Comparison of ENCODE assay signal across 7 mouse cellular contexts in the genomic region with DNA sequence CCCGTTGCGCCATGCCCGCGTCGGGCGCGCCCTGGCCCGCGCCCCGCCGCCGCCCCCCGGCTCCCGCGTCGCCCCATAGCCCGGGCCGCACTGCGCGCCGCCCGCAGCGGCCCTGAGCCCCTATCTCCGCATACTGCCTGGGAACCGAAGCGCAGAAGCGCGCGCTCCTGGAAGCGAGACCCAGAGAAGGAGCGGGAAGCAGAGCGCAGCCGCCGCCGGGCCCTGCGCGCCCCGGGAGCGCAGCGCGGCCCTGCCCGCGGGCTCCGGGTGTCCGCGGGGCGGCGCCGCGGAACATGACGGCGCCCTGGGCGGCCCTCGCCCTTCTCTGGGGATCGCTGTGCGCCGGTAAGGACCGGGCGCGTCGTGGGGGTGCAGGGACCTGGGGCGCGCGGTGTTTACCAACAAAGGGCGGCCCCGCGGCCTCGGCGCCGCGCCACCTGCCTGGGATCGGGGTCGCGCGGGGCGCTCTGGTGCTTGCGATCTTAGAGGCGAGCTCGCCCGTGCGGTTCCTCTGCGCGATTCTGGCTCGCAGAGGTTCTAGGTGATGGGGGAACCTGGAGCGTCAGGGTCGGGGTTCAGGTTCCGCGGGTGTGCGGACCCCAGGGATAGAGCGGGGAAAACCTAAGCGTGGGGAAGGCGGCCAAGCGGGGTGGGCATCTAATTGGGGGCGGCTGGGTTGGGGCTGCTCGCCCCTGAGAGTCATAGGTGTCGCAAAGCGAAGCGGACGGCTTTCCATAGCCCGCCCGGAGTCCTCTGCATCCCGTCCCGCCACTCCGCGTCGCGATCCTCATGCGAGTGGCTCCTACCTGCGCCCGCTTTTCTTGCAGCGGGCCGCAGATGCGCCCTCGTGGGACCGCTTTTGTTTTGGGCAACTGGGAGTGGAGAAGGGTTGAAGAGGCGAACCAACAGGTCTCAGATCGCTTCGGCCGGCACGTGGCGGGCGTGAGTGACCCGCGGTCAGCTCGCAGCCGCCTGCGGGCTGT. TPM values are rescaled to one million over a fixed set of nuclear protein-coding genes. Genes with fewer than 3 reads are reported as not detected.
DNase-seq lines count a peak whose midpoint lies in the region; ATAC-seq lines count a peak whose summit lies in the region.

No protein-coding gene starts in this region.

- H3K4me3 ChIP-seq in intestine, embryonic 15.5 days (replicated peaks), result peak overlapping the region; percentile 89
- H3K4me3 ChIP-seq in limb, embryonic 12.5 days (replicated peaks), result peak overlapping the region; percentile 93
- peak overlapping the region; percentile 98 for H3K4me3 ChIP-seq in midbrain, embryonic 14.5 days (replicated peaks; ENCODE audit: low read depth, low read length)
- H3K4me3 ChIP-seq in stomach, embryonic 15.5 days (replicated peaks), result peak overlapping the region; percentile 87

- ATAC-seq in intestine, embryonic 15.5 days, result peak; percentile 60
- ATAC-seq in limb, embryonic 12.5 days (ENCODE audit: insufficient number of reproducible peaks, insufficient read depth, low FRiP score, low TSS enrichment, low read depth), result no peak; the same call in none of the 2 replicates
- ATAC-seq in midbrain, embryonic 14.5 days (ENCODE audit: low FRiP score, low TSS enrichment), result peak; percentile 66
- no peak; the same call in 1 of the 2 replicates for ATAC-seq in stomach, embryonic 15.5 days (ENCODE audit: insufficient read depth, low FRiP score, low read depth)

- no peaks in the 10 kb centered on the region for H3K9me3 ChIP-seq in intestine, embryonic 15.5 days
- no peaks in the 10 kb centered on the region for H3K9me3 ChIP-seq in limb, embryonic 12.5 days
- H3K9me3 ChIP-seq in midbrain, embryonic 14.5 days (ENCODE audit: control insufficient read depth, low read length), result no peaks in the 10 kb centered on the region
- H3K9me3 ChIP-seq in stomach, embryonic 15.5 days, result no peaks in the 10 kb centered on the region

- WGBS in intestine, embryonic 15.5 days, result under 1% methylated on average over 125 of the region's 127 CpGs
- under 1% methylated on average over 121 of the region's 127 CpGs for WGBS in limb, embryonic 12.5 days
- WGBS in midbrain, embryonic 14.5 days, result under 1% methylated on average over 124 of the region's 127 CpGs
- under 1% methylated on average over 126 of the region's 127 CpGs for WGBS in stomach, embryonic 15.5 days

- DNase-seq in adrenal gland, adult 2 months, result peak; percentile 69
- DNase-seq in cerebellum, postnatal 36 days, result peak; percentile 47 to 51
- DNase-seq in gastrocnemius, postnatal 10 days, result peak; percentile 57
- peak; percentile 77 for DNase-seq in midbrain, embryonic 14.5 days

- H3K4me1 ChIP-seq in intestine, embryonic 15.5 days (replicated peaks), result peaks cover 23% of the 10 kb centered on the region
- peaks cover 36% of the 10 kb centered on the region for H3K4me1 ChIP-seq in limb, embryonic 12.5 days (replicated peaks)
- peaks cover 35% of the 10 kb centered on the region for H3K4me1 ChIP-seq in midbrain, embryonic 14.5 days (ENCODE audit: control insufficient read depth, insufficient read depth, low read length)
- H3K4me1 ChIP-seq in stomach, embryonic 15.5 days, result peaks cover 15% of the 10 kb centered on the region

- peak overlapping the region; percentile 97 for H3K9ac ChIP-seq in intestine, embryonic 15.5 days
- peak overlapping the region; percentile 99 for H3K9ac ChIP-seq in limb, embryonic 12.5 days (replicated peaks)
- peak overlapping the region; percentile 100 for H3K9ac ChIP-seq in midbrain, embryonic 14.5 days (replicated peaks; ENCODE audit: low read length)
- peak overlapping the region; percentile 84 for H3K9ac ChIP-seq in stomach, embryonic 15.5 days

- H3K27ac ChIP-seq in intestine, embryonic 15.5 days, result peak overlapping the region; percentile 98
- H3K27ac ChIP-seq in limb, embryonic 12.5 days, result peak overlapping the region; percentile 98
- H3K27ac ChIP-seq in midbrain, embryonic 14.5 days (replicated peaks; ENCODE audit: low read depth, low read length), result peak overlapping the region; percentile 99
- H3K27ac ChIP-seq in stomach, embryonic 15.5 days, result peak overlapping the region; percentile 96

- H3K27me3 ChIP-seq in intestine, embryonic 15.5 days (replicated peaks), result no peaks in the 10 kb centered on the region
- H3K27me3 ChIP-seq in limb, embryonic 12.5 days, result no peaks in the 10 kb centered on the region
- no peaks in the 10 kb centered on the region for H3K27me3 ChIP-seq in midbrain, embryonic 14.5 days (ENCODE audit: control insufficient read depth, insufficient read depth, low read length)
- no peaks in the 10 kb centered on the region for H3K27me3 ChIP-seq in stomach, embryonic 15.5 days (replicated peaks)

- H3K4me2 ChIP-seq in intestine, embryonic 15.5 days (replicated peaks), result peak overlapping the region; percentile 98
- peak overlapping the region; percentile 83 for H3K4me2 ChIP-seq in limb, embryonic 12.5 days
- H3K4me2 ChIP-seq in midbrain, embryonic 14.5 days (ENCODE audit: low read length), result peak overlapping the region; percentile 87
- peak overlapping the region; percentile 98 for H3K4me2 ChIP-seq in stomach, embryonic 15.5 days

- no peaks in the 10 kb centered on the region for H3K36me3 ChIP-seq in intestine, embryonic 15.5 days
- H3K36me3 ChIP-seq in limb, embryonic 12.5 days, result peaks cover 12% of the 10 kb centered on the region
- 0 out of 2 replicates have a peak, but pooled peaks cover 3% of the 10 kb centered on the region for H3K36me3 ChIP-seq in midbrain, embryonic 14.5 days (ENCODE audit: control insufficient read depth, insufficient read depth, low read length)
- H3K36me3 ChIP-seq in stomach, embryonic 15.5 days, result no peaks in the 10 kb centered on the region

RNA-seq across cellular contexts. Expression of a gene that starts 0.6 kb away (rescaled TPM):
- total RNA-seq in adrenal gland, adult 2 months (2021), result 1 to 10 TPM; 4.4 to 7.9 TPM
- polyA plus RNA-seq in adrenal gland, adult 2 months (2012; rRNA removed), result 4.7 and 5.9 TPM in 2 replicates
- total RNA-seq in gastrocnemius, postnatal 10 days (2021), result 10 to 100 TPM in 1 of 2 experiments, 1 to 10 TPM in 1; 7.5 to 14.3 TPM
- 20.9 and 22.7 TPM in 2 replicates for polyA plus RNA-seq in intestine, embryonic 15.5 days (2015; fragmentation: Nextera tagmentation; extraction: Ambion mirVana)
- polyA plus RNA-seq in limb, embryonic 12.5 days (2016; fragmentation: Nextera tagmentation; extraction: Ambion mirVana), result 48.9 and 50.5 TPM in 2 replicates
- 69.3 and 69.9 TPM in 2 replicates for polyA plus RNA-seq in midbrain, embryonic 14.5 days (2014; fragmentation: Nextera tagmentation; extraction: Ambion mirVana)
- polyA plus RNA-seq in stomach, embryonic 15.5 days (2015; fragmentation: Nextera tagmentation; extraction: Ambion mirVana), result 19.3 and 20.3 TPM in 2 replicates

RNA-seq across cellular contexts. Expression of a gene that starts 37.2 kb away (rescaled TPM):
- under 1 TPM in 1 of 2 experiments, not detected in 1; 0.12 TPM for total RNA-seq in adrenal gland, adult 2 months (2021)
- not detected in 2 replicates for polyA plus RNA-seq in adrenal gland, adult 2 months (2012; rRNA removed)
- total RNA-seq in gastrocnemius, postnatal 10 days (2021), result not detected
- polyA plus RNA-seq in intestine, embryonic 15.5 days (2015; fragmentation: Nextera tagmentation; extraction: Ambion mirVana), result 0.06 TPM in 1 of 2 replicates, not detected in the other
- polyA plus RNA-seq in limb, embryonic 12.5 days (2016; fragmentation: Nextera tagmentation; extraction: Ambion mirVana), result not detected in 2 replicates
- polyA plus RNA-seq in midbrain, embryonic 14.5 days (2014; fragmentation: Nextera tagmentation; extraction: Ambion mirVana), result not detected in 2 replicates
- 0.08 TPM in 1 of 2 replicates, not detected in the other for polyA plus RNA-seq in stomach, embryonic 15.5 days (2015; fragmentation: Nextera tagmentation; extraction: Ambion mirVana)

RNA-seq across cellular contexts. Expression of a gene that starts 42.2 kb away (rescaled TPM):
- 1 to 10 TPM; 3.7 to 4.4 TPM for total RNA-seq in adrenal gland, adult 2 months (2021)
- polyA plus RNA-seq in adrenal gland, adult 2 months (2012; rRNA removed), result 1.5 and 1.6 TPM in 2 replicates
- total RNA-seq in gastrocnemius, postnatal 10 days (2021), result 1 to 10 TPM; 2.4 to 3.1 TPM
- 19.6 and 19.9 TPM in 2 replicates for polyA plus RNA-seq in intestine, embryonic 15.5 days (2015; fragmentation: Nextera tagmentation; extraction: Ambion mirVana)
- 48.5 and 50.8 TPM in 2 replicates for polyA plus RNA-seq in limb, embryonic 12.5 days (2016; fragmentation: Nextera tagmentation; extraction: Ambion mirVana)
- 51.2 and 56.0 TPM in 2 replicates for polyA plus RNA-seq in midbrain, embryonic 14.5 days (2014; fragmentation: Nextera tagmentation; extraction: Ambion mirVana)
- polyA plus RNA-seq in stomach, embryonic 15.5 days (2015; fragmentation: Nextera tagmentation; extraction: Ambion mirVana), result 21.1 and 21.4 TPM in 2 replicates

RNA-seq across cellular contexts. Expression of a gene that starts 45.4 kb away (rescaled TPM):
- 1 to 10 TPM; 1.5 to 1.8 TPM for total RNA-seq in adrenal gland, adult 2 months (2021)
- polyA plus RNA-seq in adrenal gland, adult 2 months (2012; rRNA removed), result 1.1 and 1.2 TPM in 2 replicates
- under 1 TPM; 0.47 to 0.88 TPM for total RNA-seq in gastrocnemius, postnatal 10 days (2021)
- polyA plus RNA-seq in intestine, embryonic 15.5 days (2015; fragmentation: Nextera tagmentation; extraction: Ambion mirVana), result 13.2 and 14.5 TPM in 2 replicates
- 7.6 and 8.3 TPM in 2 replicates for polyA plus RNA-seq in limb, embryonic 12.5 days (2016; fragmentation: Nextera tagmentation; extraction: Ambion mirVana)
- polyA plus RNA-seq in midbrain, embryonic 14.5 days (2014; fragmentation: Nextera tagmentation; extraction: Ambion mirVana), result 1.5 and 2.4 TPM in 2 replicates
- polyA plus RNA-seq in stomach, embryonic 15.5 days (2015; fragmentation: Nextera tagmentation; extraction: Ambion mirVana), result 6.0 and 8.9 TPM in 2 replicates

Comparison
In these comparisons a context has a peak if more than half of its experiments do, and no peak if none do; other contexts are left out.
1. ATAC-seq: peak in intestine, embryonic 15.5 days (single experiment) and midbrain, embryonic 14.5 days (single experiment); none in limb, embryonic 12.5 days (single experiment) and stomach, embryonic 15.5 days (single experiment).
2. Peak in every context shown above with its lines, with median percentiles within 50 percentile points of each other: DNase-seq, H3K27ac ChIP-seq, H3K4me2 ChIP-seq, H3K4me3 ChIP-seq and H3K9ac ChIP-seq.